Mouse (Mus musculus): ENCODE results near the gene B4gat1. TPM values are rescaled to one million over a fixed set of nuclear protein-coding genes. Genes with fewer than 3 reads are reported as not detected.
"Not testable (repeated sequence)": the region's sequence is repeated elsewhere in the genome, so short reads cannot be mapped to it uniquely, and the experiment has no call there.

B4gat1 gene
- total RNA-seq, 4 experiments from 2014 or later = 107 to 119 (median 111) TPM

GRCm38 (mm10) chr19:5083961-5084833, 45.6 kb downstream of the B4gat1 start:
- no peak for DNase-seq (ENCODE audit: low spot score in 2 of 2)

GRCm38 (mm10) chr19:5084834-5085144, 46.2 kb downstream of the B4gat1 start:
- no peak for DNase-seq (ENCODE audit: low spot score in 2 of 2)

GRCm38 (mm10) chr19:5085145-5085863, 46.7 kb downstream of the B4gat1 start, which contains the start of gene Tmem151a:
Gene Tmem151a (minus strand): TSS chr19:5085531.
- no peak for DNase-seq (ENCODE audit: low spot score in 2 of 2)

- not testable (repeated sequence) for DNase-seq (ENCODE audit: low spot score in 2 of 2)
Measured at GRCm38 (mm10) chr19:5086533-5086932, 47.9 kb downstream of the B4gat1 start.

- DNase-seq (ENCODE audit: low spot score in 2 of 2) = peak; percentile 96 to 99
Measured at GRCm38 (mm10) chr19:5087884-5088728, 49.5 kb downstream of the B4gat1 start, which contains the start of gene Yif1a. Gene Yif1a (plus strand): TSS chr19:5088538.

GRCm38 (mm10) chr19:5089324-5089723, 50.7 kb downstream of the B4gat1 start:
- DNase-seq (ENCODE audit: low spot score in 2 of 2) = no peak

Other genes starting within 250 kb of the B4gat1 start
- 10 to 100 TPM; 79.4 to 87.1 (median 84.8) TPM for gene Rbm4, start 244.9 kb upstream of the B4gat1 start, total RNA-seq (2022)
- gene Gm21992, start 227.2 kb upstream of the B4gat1 start, total RNA-seq (2022) = 10 to 100 TPM; 22.5 to 29.2 (median 26.0) TPM
- gene Rbm14, start 227.2 kb upstream of the B4gat1 start, total RNA-seq (2022) = 10 to 100 TPM; 45.5 to 60.9 (median 54.8) TPM
- 10 to 100 TPM; 30.9 to 44.4 (median 38.5) TPM for gene Ccs, start 199.5 kb upstream of the B4gat1 start, total RNA-seq (2022)
- 1 to 10 TPM; 2.1 to 2.8 (median 2.4) TPM for gene Ccdc87, start 199.5 kb upstream of the B4gat1 start, total RNA-seq (2022)
- gene Ctsf, start 183.7 kb upstream of the B4gat1 start, total RNA-seq (2022) = 100 to 1,000 TPM; 110 to 126 (median 119) TPM
- gene Actn3, start 160.9 kb upstream of the B4gat1 start, total RNA-seq (2022) = 1 to 10 TPM in 3 of 4 experiments, under 1 TPM in 1; 0.74 to 1.4 (median 1.1) TPM
- 10 to 100 TPM; 25.1 to 32.1 (median 25.6) TPM for gene Zdhhc24, start 160.2 kb upstream of the B4gat1 start, total RNA-seq (2022)
- gene Bbs1, start 132.2 kb upstream of the B4gat1 start, total RNA-seq (2022) = 10 to 100 TPM; 32.7 to 45.2 (median 39.3) TPM
- gene Dpp3, start 110.5 kb upstream of the B4gat1 start, total RNA-seq (2022) = 10 to 100 TPM; 38.9 to 41.3 (median 39.7) TPM
- 10 to 100 TPM; 25.5 to 31.6 (median 28.9) TPM for gene Peli3, start 95.7 kb upstream of the B4gat1 start, total RNA-seq (2022)
- 10 to 100 TPM; 51.9 to 62.5 (median 56.4) TPM for gene Mrpl11, start 76.7 kb upstream of the B4gat1 start, total RNA-seq (2022)
- gene Npas4, start 48.5 kb upstream of the B4gat1 start, total RNA-seq (2022) = 10 to 100 TPM in 2 of 4 experiments, 1 to 10 TPM in 2; 4.0 to 10.8 (median 8.3) TPM
- gene Slc29a2, start 15.0 kb upstream of the B4gat1 start, total RNA-seq (2022) = 10 to 100 TPM; 12.3 to 19.8 (median 16.3) TPM
- gene AC124502.3, start 65 bp downstream of the B4gat1 start, total RNA-seq (2022) = 1 to 10 TPM; 4.4 to 10.0 (median 6.3) TPM
- gene Brms1, start 2.5 kb downstream of the B4gat1 start, total RNA-seq (2022) = 10 to 100 TPM; 18.3 to 24.6 (median 20.6) TPM
- gene Rin1, start 11.7 kb downstream of the B4gat1 start, total RNA-seq (2022) = 100 to 1,000 TPM in 1 of 4 experiments, 10 to 100 TPM in 3; 89.3 to 115 (median 96.8) TPM
- gene Cd248, start 29.3 kb downstream of the B4gat1 start, total RNA-seq (2022) = 1 to 10 TPM; 3.7 to 5.6 (median 4.4) TPM
- gene Tmem151a, start 46.7 kb downstream of the B4gat1 start, total RNA-seq (2022) = 100 to 1,000 TPM; 104 to 117 (median 106) TPM
- 10 to 100 TPM; 21.4 to 29.8 (median 25.9) TPM for gene Yif1a, start 49.7 kb downstream of the B4gat1 start, total RNA-seq (2022)
- gene Cnih2, start 59.7 kb downstream of the B4gat1 start, total RNA-seq (2022) = 100 to 1,000 TPM; 417 to 436 (median 422) TPM
- 100 to 1,000 TPM; 154 to 165 (median 160) TPM for gene Rab1b, start 68.2 kb downstream of the B4gat1 start, total RNA-seq (2022)
- gene Klc2, start 79.7 kb downstream of the B4gat1 start, total RNA-seq (2022) = 100 to 1,000 TPM; 215 to 240 (median 227) TPM
- gene Pacs1, start 234.3 kb downstream of the B4gat1 start, total RNA-seq (2022) = 10 to 100 TPM; 50.9 to 59.4 (median 55.3) TPM